Mouse (Mus musculus): Measurements from ENCODE around the gene Hexim2. TPM values are rescaled to one million over a fixed set of nuclear protein-coding genes. Genes with fewer than 3 reads are reported as not detected.

Hexim2 gene
- polyA plus RNA-seq, 1 experiment from 2014 or later: 8.7 TPM

DNA sequence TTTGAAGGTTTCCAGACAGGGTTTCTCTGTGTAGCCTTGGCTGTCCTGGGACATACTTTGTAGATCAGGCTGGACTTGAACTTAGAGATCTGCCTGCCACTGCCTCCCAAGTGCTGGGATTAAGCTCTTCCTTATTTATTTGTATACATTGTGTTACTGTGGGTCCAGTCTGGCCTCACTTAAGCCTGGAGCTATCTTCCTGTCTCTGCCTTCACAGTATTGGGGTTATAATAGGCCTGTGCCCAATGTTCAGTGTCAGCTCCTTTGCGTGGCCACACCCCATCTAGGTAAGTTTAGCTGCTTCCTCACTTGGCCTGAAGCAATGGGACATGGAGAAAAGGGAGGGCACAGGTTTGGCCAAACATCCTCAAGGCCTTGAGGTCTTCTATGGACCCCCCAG lies 44.3 kb downstream of the Hexim2 start:
- DNase-seq (ENCODE audit: low spot score) (no peak), ATAC-seq (replicated peaks; ENCODE audit: low FRiP score) (no peak)
- WGBS: 100% methylated on average over 1 of the region's 1 CpGs
- no peak overlapping the region for H3K4me2 ChIP-seq (ENCODE audit: low read depth, low read length, severe bottlenecking)
- no peak overlapping the region for H3K27ac ChIP-seq (ENCODE audit: low read depth, low read length)
- no peak overlapping the region for H3K4me3 ChIP-seq (ENCODE audit: low read depth, low read length)
- no peaks in the 10 kb centered on the region for H3K36me3 ChIP-seq (ENCODE audit: control insufficient read depth, insufficient read depth, low read length)
- no peak overlapping the region for H3K9ac ChIP-seq (ENCODE audit: low read length)
- peaks cover 14% of the 10 kb centered on the region for H3K27me3 ChIP-seq (ENCODE audit: control insufficient read depth, insufficient read depth, low read length)
- no peaks in the 10 kb centered on the region for H3K4me1 ChIP-seq (replicated peaks; ENCODE audit: control insufficient read depth, insufficient read depth, low read length)
- no peaks in the 10 kb centered on the region for H3K9me3 ChIP-seq (ENCODE audit: control insufficient read depth, low read length)

DNA sequence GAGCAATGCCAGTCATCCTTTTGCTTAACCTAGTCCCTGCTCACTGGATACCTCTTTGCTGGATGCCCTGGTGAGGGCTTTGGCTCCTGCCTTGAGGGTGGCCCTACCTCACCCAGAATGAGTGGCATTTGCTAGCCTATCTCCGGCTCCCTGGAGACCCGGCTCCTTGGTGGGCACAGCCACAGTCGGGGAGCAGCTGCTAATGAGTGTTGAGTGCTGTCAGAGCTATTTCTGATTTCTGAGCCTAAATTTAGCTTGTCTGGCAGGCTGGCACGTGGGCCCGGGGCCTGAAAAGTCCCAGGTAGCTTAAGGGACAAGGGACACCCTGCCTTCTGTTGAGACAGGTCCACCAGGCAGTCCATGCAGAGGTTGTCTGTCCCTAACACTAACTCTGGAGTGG lies 45.0 kb downstream of the Hexim2 start:
- H3K27ac ChIP-seq (ENCODE audit: low read depth, low read length): no peak overlapping the region
- no peaks in the 10 kb centered on the region for H3K4me1 ChIP-seq (replicated peaks; ENCODE audit: control insufficient read depth, insufficient read depth, low read length)
- no peaks in the 10 kb centered on the region for H3K9me3 ChIP-seq (ENCODE audit: control insufficient read depth, low read length)
- H3K9ac ChIP-seq (ENCODE audit: low read length): no peak overlapping the region
- WGBS: 86% methylated on average over 5 of the region's 5 CpGs
- H3K27me3 ChIP-seq (ENCODE audit: control insufficient read depth, insufficient read depth, low read length): peaks cover 7% of the 10 kb centered on the region
- H3K36me3 ChIP-seq (ENCODE audit: control insufficient read depth, insufficient read depth, low read length): no peaks in the 10 kb centered on the region
- no peak overlapping the region for H3K4me3 ChIP-seq (ENCODE audit: low read depth, low read length)
- no peak for DNase-seq (ENCODE audit: low spot score)
- H3K4me2 ChIP-seq (ENCODE audit: low read depth, low read length, severe bottlenecking): no peak overlapping the region
- ATAC-seq (replicated peaks; ENCODE audit: low FRiP score): no peak

DNA sequence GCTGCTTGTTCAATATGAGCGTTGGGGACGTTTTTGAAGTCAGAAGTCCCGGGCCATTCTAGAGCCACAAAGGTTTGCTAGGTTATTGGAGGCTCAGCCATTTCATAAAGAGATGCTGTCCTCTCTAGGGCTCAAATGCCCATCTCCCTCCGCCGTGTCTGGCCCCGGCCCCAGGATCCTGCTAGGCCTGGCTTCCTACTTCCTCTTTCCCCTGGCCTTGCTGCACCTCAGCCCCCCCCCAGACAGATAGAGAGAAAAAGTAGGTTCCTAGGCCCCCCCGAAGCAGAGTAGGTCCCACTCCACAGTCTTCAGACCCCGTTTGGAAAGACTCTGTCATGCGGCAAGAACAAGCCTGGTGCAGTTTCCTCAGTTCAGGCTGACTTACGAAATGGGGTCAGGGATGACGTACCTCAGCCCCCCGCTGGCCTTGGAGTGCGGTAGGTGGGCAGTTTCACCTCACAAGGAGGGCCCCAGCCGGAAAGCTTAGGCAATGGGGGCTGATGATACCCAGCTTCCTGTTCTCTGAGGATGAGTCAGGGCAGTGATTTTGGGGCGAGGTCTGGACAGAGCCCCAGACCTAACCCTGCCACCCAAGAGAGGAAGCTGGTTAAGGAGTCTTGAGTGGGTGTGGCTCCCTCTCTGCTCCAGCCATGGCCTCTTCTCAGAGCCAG lies 45.7 kb downstream of the Hexim2 start:
- Histone ChIP-seq H3K27ac (ENCODE audit: low read depth, low read length) (no peak overlapping the region), H3K4me3 (ENCODE audit: low read depth, low read length) (no peak overlapping the region), H3K9ac (ENCODE audit: low read length) (no peak overlapping the region), H3K9me3 (ENCODE audit: control insufficient read depth, low read length) (no peaks in the 10 kb centered on the region), H3K4me2 (ENCODE audit: low read depth, low read length, severe bottlenecking) (no peak overlapping the region), H3K27me3 (ENCODE audit: control insufficient read depth, insufficient read depth, low read length) (peaks cover 2% of the 10 kb centered on the region; the same call in 1 of the 2 replicates), H3K4me1 (replicated peaks; ENCODE audit: control insufficient read depth, insufficient read depth, low read length) (no peaks in the 10 kb centered on the region), H3K36me3 (ENCODE audit: control insufficient read depth, insufficient read depth, low read length) (no peaks in the 10 kb centered on the region)
- WGBS: 88% methylated on average over 15 of the region's 15 CpGs
- DNase-seq (ENCODE audit: low spot score): no peak
- ATAC-seq (replicated peaks; ENCODE audit: low FRiP score): no peak

DNA sequence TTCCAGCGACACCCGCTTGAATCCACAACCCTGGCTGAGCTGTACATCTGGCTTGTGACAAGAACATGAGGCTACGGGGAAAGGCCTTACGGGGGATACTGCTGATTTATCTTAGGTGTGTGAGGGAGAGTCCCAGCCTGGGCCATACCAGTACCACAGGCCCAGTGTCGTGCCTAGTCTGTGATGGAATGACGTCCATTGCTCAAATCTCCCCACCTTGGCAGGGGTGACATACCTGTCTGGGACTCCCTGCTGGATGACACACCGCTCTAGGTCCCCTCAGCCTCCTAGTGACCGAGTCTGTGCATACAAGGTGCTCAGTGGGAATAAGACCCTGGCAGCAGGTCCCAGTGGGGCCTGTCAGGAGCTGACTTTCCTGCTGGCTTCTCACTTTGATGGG lies 46.5 kb downstream of the Hexim2 start:
- WGBS: 87% methylated on average over 8 of the region's 8 CpGs
- DNase-seq (ENCODE audit: low spot score): no peak
- no peak overlapping the region for H3K4me2 ChIP-seq (ENCODE audit: low read depth, low read length, severe bottlenecking)
- no peaks in the 10 kb centered on the region for H3K27me3 ChIP-seq (ENCODE audit: control insufficient read depth, insufficient read depth, low read length)
- H3K4me3 ChIP-seq (ENCODE audit: low read depth, low read length): no peak overlapping the region
- no peaks in the 10 kb centered on the region for H3K36me3 ChIP-seq (ENCODE audit: control insufficient read depth, insufficient read depth, low read length)
- H3K27ac ChIP-seq (ENCODE audit: low read depth, low read length): no peak overlapping the region
- no peaks in the 10 kb centered on the region for H3K4me1 ChIP-seq (replicated peaks; ENCODE audit: control insufficient read depth, insufficient read depth, low read length)
- H3K9ac ChIP-seq (ENCODE audit: low read length): no peak overlapping the region
- no peak for ATAC-seq (replicated peaks; ENCODE audit: low FRiP score)
- H3K9me3 ChIP-seq (ENCODE audit: control insufficient read depth, low read length): no peaks in the 10 kb centered on the region

DNA sequence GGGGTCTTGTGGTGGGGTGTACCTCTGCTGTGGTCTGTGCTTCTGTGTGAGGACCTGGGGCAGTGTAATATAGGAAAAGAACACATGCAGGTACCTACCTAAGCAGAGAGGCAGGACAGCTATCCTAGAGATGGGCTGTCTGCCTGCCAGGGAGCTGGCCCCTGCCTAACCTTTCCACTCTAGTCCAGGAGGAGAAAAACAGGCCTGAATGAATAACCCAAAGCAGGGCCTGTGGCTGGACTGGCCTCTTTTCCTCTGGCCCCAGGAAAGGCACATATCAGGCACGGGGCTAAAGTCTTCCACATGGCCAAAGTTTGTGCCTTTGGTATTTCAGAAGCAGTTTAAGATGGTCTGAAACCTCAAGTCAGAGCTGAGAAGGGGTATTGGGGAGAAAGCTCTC lies 48.2 kb downstream of the Hexim2 start:
- Histone ChIP-seq H3K4me3 (ENCODE audit: low read depth, low read length) (no peak overlapping the region), H3K9ac (ENCODE audit: low read length) (0 out of 2 replicates have a peak overlapping the region, but pooled peaks have one; percentile 8), H3K4me1 (replicated peaks; ENCODE audit: control insufficient read depth, insufficient read depth, low read length) (no peaks in the 10 kb centered on the region), H3K9me3 (ENCODE audit: control insufficient read depth, low read length) (no peaks in the 10 kb centered on the region), H3K36me3 (ENCODE audit: control insufficient read depth, insufficient read depth, low read length) (no peaks in the 10 kb centered on the region), H3K4me2 (ENCODE audit: low read depth, low read length, severe bottlenecking) (no peak overlapping the region), H3K27me3 (ENCODE audit: control insufficient read depth, insufficient read depth, low read length) (no peaks in the 10 kb centered on the region), H3K27ac (ENCODE audit: low read depth, low read length) (no peak overlapping the region)
- DNase-seq (ENCODE audit: low spot score) (no peak), ATAC-seq (replicated peaks; ENCODE audit: low FRiP score) (no peak)
- whole genome bisulfite sequencing: 74% methylated on average over 1 of the region's 1 CpGs

DNA sequence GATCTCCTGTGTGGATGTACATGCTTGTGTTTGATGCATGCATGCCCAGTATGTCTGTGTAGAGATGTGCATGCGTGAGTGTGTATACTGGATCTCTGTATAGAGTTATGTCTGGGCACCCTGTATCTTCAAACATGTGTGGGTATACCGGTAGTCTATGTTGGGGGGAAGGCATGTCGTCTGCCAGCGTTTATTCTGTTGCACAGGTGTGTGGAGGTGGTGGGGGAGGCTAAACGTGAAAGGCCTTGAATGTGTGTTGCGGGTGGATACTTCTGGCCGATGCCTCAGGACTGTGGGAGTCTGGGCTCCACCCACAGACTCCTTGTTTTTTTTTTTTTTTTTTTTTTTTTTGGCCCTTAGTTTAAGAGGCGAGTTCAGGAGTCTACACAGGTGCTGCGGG lies 49.1 kb downstream of the Hexim2 start:
- H3K9me3 ChIP-seq (ENCODE audit: control insufficient read depth, low read length): no peaks in the 10 kb centered on the region
- ATAC-seq (replicated peaks; ENCODE audit: low FRiP score) (no peak), DNase-seq (ENCODE audit: low spot score) (peak; percentile 19)
- 81% methylated on average over 9 of the region's 9 CpGs for WGBS
- H3K36me3 ChIP-seq (ENCODE audit: control insufficient read depth, insufficient read depth, low read length): no peaks in the 10 kb centered on the region
- no peak overlapping the region for H3K4me2 ChIP-seq (ENCODE audit: low read depth, low read length, severe bottlenecking)
- no peak overlapping the region for H3K9ac ChIP-seq (ENCODE audit: low read length)
- H3K27me3 ChIP-seq (ENCODE audit: control insufficient read depth, insufficient read depth, low read length): no peaks in the 10 kb centered on the region
- no peak overlapping the region for H3K4me3 ChIP-seq (ENCODE audit: low read depth, low read length)
- no peaks in the 10 kb centered on the region for H3K4me1 ChIP-seq (replicated peaks; ENCODE audit: control insufficient read depth, insufficient read depth, low read length)
- H3K27ac ChIP-seq (ENCODE audit: low read depth, low read length): no peak overlapping the region

DNA sequence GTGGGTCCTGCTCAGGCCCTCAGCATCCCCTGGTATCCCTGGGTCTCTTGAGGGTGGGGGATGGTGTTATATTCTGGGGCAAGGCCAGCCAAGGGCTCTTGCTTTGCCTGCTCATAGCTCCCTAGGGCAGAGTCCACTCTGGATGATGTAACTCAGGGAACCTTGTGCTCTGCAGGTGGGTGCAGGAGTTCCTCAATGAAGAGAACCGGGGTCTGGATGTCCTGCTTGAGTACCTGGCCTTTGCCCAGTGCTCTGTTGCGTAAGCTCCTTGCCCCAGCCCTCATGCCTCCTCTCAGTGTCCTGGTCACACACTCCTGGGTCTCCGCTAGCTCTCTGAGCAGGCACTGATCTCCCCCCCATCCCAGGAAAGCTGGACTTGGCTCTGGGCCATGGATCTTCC lies 49.7 kb downstream of the Hexim2 start:
- DNase-seq (ENCODE audit: low spot score) (peak; percentile 42), ATAC-seq (replicated peaks; ENCODE audit: low FRiP score) (no peak)
- H3K4me1 ChIP-seq (replicated peaks; ENCODE audit: control insufficient read depth, insufficient read depth, low read length): no peaks in the 10 kb centered on the region
- H3K4me3 ChIP-seq (ENCODE audit: low read depth, low read length): no peak overlapping the region
- no peaks in the 10 kb centered on the region for H3K36me3 ChIP-seq (ENCODE audit: control insufficient read depth, insufficient read depth, low read length)
- H3K27ac ChIP-seq (ENCODE audit: low read depth, low read length): no peak overlapping the region
- no peaks in the 10 kb centered on the region for H3K27me3 ChIP-seq (ENCODE audit: control insufficient read depth, insufficient read depth, low read length)
- H3K9ac ChIP-seq (ENCODE audit: low read length): no peak overlapping the region
- no peak overlapping the region for H3K4me2 ChIP-seq (ENCODE audit: low read depth, low read length, severe bottlenecking)
- no peaks in the 10 kb centered on the region for H3K9me3 ChIP-seq (ENCODE audit: control insufficient read depth, low read length)
- 90% methylated on average over 3 of the region's 3 CpGs for WGBS

DNA sequence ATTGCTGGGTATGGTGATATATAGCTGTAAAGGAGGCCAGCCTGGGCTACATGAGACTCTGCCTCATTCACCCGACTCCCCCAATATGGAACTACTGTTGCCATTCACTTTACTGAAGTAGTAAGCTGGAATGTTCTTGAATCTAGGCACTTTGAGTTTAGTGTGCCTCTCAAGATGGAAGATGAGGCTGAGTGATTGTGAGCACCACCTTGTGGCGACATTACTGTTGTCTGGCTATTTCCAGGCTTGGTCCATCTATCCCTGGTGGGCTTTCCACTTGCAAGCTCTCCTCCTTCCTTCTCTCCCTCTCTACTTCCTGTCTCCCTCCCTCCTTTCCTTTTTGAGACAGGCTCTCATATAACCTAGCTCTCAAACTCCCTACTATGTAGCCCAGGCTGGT lies 52.7 kb downstream of the Hexim2 start:
- no peak for ATAC-seq (replicated peaks; ENCODE audit: low FRiP score)
- no peak overlapping the region for H3K9ac ChIP-seq (ENCODE audit: low read length)
- no peak for DNase-seq (ENCODE audit: low spot score)
- 26% methylated on average over 2 of the region's 2 CpGs for WGBS
- H3K4me2 ChIP-seq (ENCODE audit: low read depth, low read length, severe bottlenecking): no peak overlapping the region
- no peaks in the 10 kb centered on the region for H3K27me3 ChIP-seq (ENCODE audit: control insufficient read depth, insufficient read depth, low read length)
- H3K36me3 ChIP-seq (ENCODE audit: control insufficient read depth, insufficient read depth, low read length): no peaks in the 10 kb centered on the region
- H3K9me3 ChIP-seq (ENCODE audit: control insufficient read depth, low read length): no peaks in the 10 kb centered on the region
- no peak overlapping the region for H3K4me3 ChIP-seq (ENCODE audit: low read depth, low read length)
- no peaks in the 10 kb centered on the region for H3K4me1 ChIP-seq (replicated peaks; ENCODE audit: control insufficient read depth, insufficient read depth, low read length)
- no peak overlapping the region for H3K27ac ChIP-seq (ENCODE audit: low read depth, low read length)

Measured in forebrain, embryonic 11.5 days (tissue).